Mouse (Mus musculus) MEL (cell line): Measurements from ENCODE around the gene Osgepl1. TPM values are rescaled to one million over a fixed set of nuclear protein-coding genes. Genes with fewer than 3 reads are reported as not detected.

Experiments used
- DNase-seq: peaks from one replicate; pipeline ENCODE4 v3.0.0; 2011; ENCODE audit warnings: low read depth, low spot score
- H3K27ac ChIP-seq: 2 replicates; pipeline ENCODE4 v1.5.1; 2012; ENCODE audit warnings: low read depth, mild to moderate bottlenecking, control low read depth, low read length, moderate library complexity; ENCODE audit not compliant: control insufficient read depth
- H3K27me3 ChIP-seq, 2 experiments: fragments of 150-350 bp in 1 of 2; sonication (generic) in 1 of 2; 2 replicates each; pipeline ENCODE4 v1.6.1; 2012; ENCODE audit warnings: low read length in 2 of 2, mild to moderate bottlenecking in 2 of 2, improper control_type of control experiment in 1 of 2, moderate library complexity in 1 of 2; ENCODE audit not compliant: insufficient read depth in 2 of 2, control insufficient read depth in 1 of 2
- H3K36me3 ChIP-seq, 2 experiments: 2 replicates each; pipeline ENCODE4 v1.6.1; 2012 to 2014; ENCODE audit warnings: low read length in 2 of 2, improper control_type of control experiment in 1 of 2, inconsistent platforms in 1 of 2, mild to moderate bottlenecking in 1 of 2; ENCODE audit not compliant: insufficient read depth in 2 of 2, control insufficient read depth in 1 of 2
- H3K4me1 ChIP-seq, 2 experiments: fragments of 150-350 bp in 1 of 2; sonication (generic) in 1 of 2; 2 replicates each; pipeline ENCODE4 v1.6.1; 2012; ENCODE audit warnings: low read length in 2 of 2, improper control_type of control experiment in 1 of 2, mild to moderate bottlenecking in 1 of 2; ENCODE audit not compliant: insufficient read depth in 2 of 2, control insufficient read depth in 1 of 2
- H3K4me3 ChIP-seq, 2 experiments: fragments of 150-350 bp in 1 of 2; sonication (generic) in 1 of 2; 2 replicates each; pipeline ENCODE4 v1.5.1; 2012; ENCODE audit warnings: low read depth in 2 of 2, low read length in 2 of 2, mild to moderate bottlenecking in 2 of 2, moderate library complexity in 2 of 2, control low read depth in 1 of 2, improper control_type of control experiment in 1 of 2; ENCODE audit not compliant: control insufficient read depth in 1 of 2, insufficient read depth in 1 of 2
- H3K79me2 ChIP-seq: 2 replicates; pipeline ENCODE4 v1.6.1; 2012; ENCODE audit warnings: mild to moderate bottlenecking, low read length, moderate library complexity; ENCODE audit not compliant: control insufficient read depth, poor library complexity, insufficient read depth
- H3K9ac ChIP-seq: 2 replicates; pipeline ENCODE4 v1.6.1; 2012; ENCODE audit warnings: low read depth, mild to moderate bottlenecking, control low read depth, low read length, moderate library complexity; ENCODE audit not compliant: control insufficient read depth, poor library complexity, severe bottlenecking
- H3K9me3 ChIP-seq: fragments of 150-350 bp; sonication (generic); replicated peaks from 2 replicates; pipeline ENCODE4 v1.6.1; 2012; ENCODE audit warnings: mild to moderate bottlenecking, low read length, improper control_type of control experiment, moderate library complexity; ENCODE audit not compliant: insufficient read depth
- BHLHE40 ChIP-seq: IDR thresholded peaks from 2 replicates; pipeline ENCODE4 v1.6.1; 2012; ENCODE audit warnings: low read depth, mild to moderate bottlenecking, inconsistent platforms, low read length, improper control_type of control experiment, borderline replicate concordance
- CHD1 ChIP-seq: IDR thresholded peaks from 2 replicates; pipeline ENCODE4 v1.6.1; 2012; ENCODE audit warnings: low read depth, mild to moderate bottlenecking, inconsistent platforms, low read length, improper control_type of control experiment
- CHD2 ChIP-seq: IDR thresholded peaks from 2 replicates; pipeline ENCODE4 v1.6.1; 2011; ENCODE audit warnings: low read length, improper control_type of control experiment
- CTCF ChIP-seq, 3 experiments: IDR thresholded peaks in 2 of 3; conservative IDR thresholded peaks in 1 of 3; 2 replicates each; pipeline ENCODE4 v1.5.1; 2011 to 2012; ENCODE audit warnings: low read length in 3 of 3, low read depth in 2 of 3, mild to moderate bottlenecking in 2 of 3, improper control_type of control experiment in 1 of 3, inconsistent platforms in 1 of 3, mixed read lengths in 1 of 3, moderate library complexity in 1 of 3; ENCODE audit not compliant: control insufficient read depth in 1 of 3, insufficient read depth in 1 of 3, poor library complexity in 1 of 3, severe bottlenecking in 1 of 3
- E2F4 ChIP-seq: IDR thresholded peaks from 2 replicates; pipeline ENCODE4 v1.6.1; 2011; ENCODE audit warnings: low read depth, low read length, improper control_type of control experiment, borderline replicate concordance
- ELF1 ChIP-seq: IDR thresholded peaks from 2 replicates; pipeline ENCODE4 v1.6.1; 2014; ENCODE audit warnings: low read depth, mild to moderate bottlenecking, inconsistent platforms, low read length, improper control_type of control experiment, moderate library complexity
- EP300 ChIP-seq, 2 experiments: IDR thresholded peaks; 2 replicates each; pipeline ENCODE4 v1.6.1; 2011; ENCODE audit warnings: improper control_type of control experiment in 2 of 2, low read length in 2 of 2, low read depth in 1 of 2, mild to moderate bottlenecking in 1 of 2
- ETS1 ChIP-seq: IDR thresholded peaks from 2 replicates; pipeline ENCODE4 v1.6.1; 2012; ENCODE audit warnings: low read depth, mild to moderate bottlenecking, inconsistent platforms, low read length, improper control_type of control experiment, moderate library complexity
- GABPA ChIP-seq: IDR thresholded peaks from 2 replicates; pipeline ENCODE4 v1.6.1; 2012; ENCODE audit warnings: low read depth, mild to moderate bottlenecking, inconsistent platforms, low read length, improper control_type of control experiment, moderate library complexity
- GATA1 ChIP-seq: IDR thresholded peaks from 2 replicates; pipeline ENCODE4 v1.6.1; 2011; ENCODE audit warnings: low read depth, low read length, improper control_type of control experiment
- JUND ChIP-seq: IDR thresholded peaks from 2 replicates; pipeline ENCODE4 v1.6.1; 2011; ENCODE audit warnings: low read depth, mild to moderate bottlenecking, improper control_type of control experiment, low read length
- KAT2A ChIP-seq: conservative IDR thresholded peaks from 2 replicates; pipeline ENCODE4 v1.6.1; 2012; ENCODE audit warnings: low read depth, low read length, improper control_type of control experiment, inconsistent platforms
- MAFK ChIP-seq: IDR thresholded peaks from 2 replicates; pipeline ENCODE4 v1.6.1; 2011; ENCODE audit warnings: low read depth, mild to moderate bottlenecking, low read length, improper control_type of control experiment, borderline replicate concordance
- MAX ChIP-seq: IDR thresholded peaks from 2 replicates; pipeline ENCODE4 v1.6.1; 2011; ENCODE audit warnings: low read length, improper control_type of control experiment
- MAZ ChIP-seq: IDR thresholded peaks from 2 replicates; pipeline ENCODE4 v1.6.1; 2012; ENCODE audit warnings: low read depth, mild to moderate bottlenecking, inconsistent platforms, low read length, improper control_type of control experiment
- MEF2A ChIP-seq: IDR thresholded peaks from 2 replicates; pipeline ENCODE4 v1.6.1; 2014; ENCODE audit warnings: low read depth, mild to moderate bottlenecking, inconsistent platforms, low read length, improper control_type of control experiment; ENCODE audit not compliant: poor library complexity, insufficient replicate concordance, severe bottlenecking; ENCODE audit errors: extremely low read depth
- MYB ChIP-seq: IDR thresholded peaks from 2 replicates; pipeline ENCODE4 v1.6.1; 2011; ENCODE audit warnings: mild to moderate bottlenecking, low read depth, low read length, improper control_type of control experiment
- MYC ChIP-seq: IDR thresholded peaks from 2 replicates; pipeline ENCODE4 v1.6.1; 2011; ENCODE audit warnings: low read depth, mild to moderate bottlenecking, low read length, improper control_type of control experiment, moderate library complexity
- NRF1 ChIP-seq: IDR thresholded peaks from 2 replicates; pipeline ENCODE4 v1.6.1; 2014; ENCODE audit warnings: low read depth, mild to moderate bottlenecking, inconsistent platforms, low read length, improper control_type of control experiment, moderate library complexity; ENCODE audit not compliant: poor library complexity, insufficient read depth, severe bottlenecking
- POLR2A ChIP-seq, 2 experiments: IDR thresholded peaks; 2 replicates each; pipeline ENCODE4 v1.6.1; 2011 to 2012; ENCODE audit warnings: low read length in 2 of 2, mild to moderate bottlenecking in 2 of 2, control low read depth in 1 of 2, improper control_type of control experiment in 1 of 2, low read depth in 1 of 2, moderate library complexity in 1 of 2; ENCODE audit not compliant: control insufficient read depth in 1 of 2, insufficient read depth in 1 of 2, poor library complexity in 1 of 2
- POLR2AphosphoS2 ChIP-seq: IDR thresholded peaks from 2 replicates; pipeline ENCODE4 v1.6.1; 2011; ENCODE audit warnings: low read length, improper control_type of control experiment
- POLR2AphosphoS5 ChIP-seq: IDR thresholded peaks from 2 replicates; pipeline ENCODE4 v1.6.1; 2012; ENCODE audit warnings: low read depth, borderline replicate concordance, mild to moderate bottlenecking, inconsistent platforms, low read length, moderate library complexity, mixed read lengths
- RAD21 ChIP-seq: IDR thresholded peaks from 2 replicates; pipeline ENCODE4 v1.6.1; 2011; ENCODE audit warnings: mild to moderate bottlenecking, low read depth, low read length, improper control_type of control experiment
- RCOR1 ChIP-seq: IDR thresholded peaks from 2 replicates; pipeline ENCODE4 v1.6.1; 2012; ENCODE audit warnings: low read depth, mild to moderate bottlenecking, inconsistent platforms, low read length, improper control_type of control experiment
- SIN3A ChIP-seq: IDR thresholded peaks from 2 replicates; pipeline ENCODE4 v1.6.1; 2012; ENCODE audit warnings: low read length, improper control_type of control experiment, inconsistent platforms
- SMC3 ChIP-seq: IDR thresholded peaks from 2 replicates; pipeline ENCODE4 v1.6.1; 2011; ENCODE audit warnings: low read depth, low read length, improper control_type of control experiment
- TBP ChIP-seq: IDR thresholded peaks from 2 replicates; pipeline ENCODE4 v1.8.0; 2011; ENCODE audit warnings: low read depth, low read length, improper control_type of control experiment
- TCF12 ChIP-seq: IDR thresholded peaks from 2 replicates; pipeline ENCODE4 v1.6.1; 2014; ENCODE audit warnings: low read depth, mild to moderate bottlenecking, inconsistent platforms, low read length, improper control_type of control experiment, moderate library complexity
- USF1 ChIP-seq: IDR thresholded peaks from 2 replicates; pipeline ENCODE4 v1.6.1; 2014; ENCODE audit warnings: low read depth, mild to moderate bottlenecking, inconsistent platforms, low read length, improper control_type of control experiment, moderate library complexity
- USF2 ChIP-seq, 2 experiments: IDR thresholded peaks; 2 replicates each; pipeline ENCODE4 v1.6.1; 2011 to 2012; ENCODE audit warnings: improper control_type of control experiment in 2 of 2, low read length in 2 of 2, borderline replicate concordance in 1 of 2, inconsistent platforms in 1 of 2, low read depth in 1 of 2, mild to moderate bottlenecking in 1 of 2; ENCODE audit not compliant: insufficient read depth in 1 of 2
- ZC3H11A ChIP-seq: IDR thresholded peaks from 2 replicates; pipeline ENCODE4 v1.6.1; 2012; ENCODE audit warnings: low read depth, mild to moderate bottlenecking, inconsistent platforms, low read length, improper control_type of control experiment
- ZKSCAN1 ChIP-seq: IDR thresholded peaks from 2 replicates; pipeline ENCODE4 v1.6.1; 2012; ENCODE audit warnings: low read depth, mild to moderate bottlenecking, inconsistent platforms, low read length, improper control_type of control experiment, moderate library complexity
- ZMIZ1 ChIP-seq: IDR thresholded peaks from 2 replicates; pipeline ENCODE4 v1.6.1; 2012; ENCODE audit warnings: low read depth, mild to moderate bottlenecking, inconsistent platforms, low read length, improper control_type of control experiment, moderate library complexity
- ZNF384 ChIP-seq: IDR thresholded peaks from 2 replicates; pipeline ENCODE4 v1.6.1; 2012; ENCODE audit warnings: low read depth, mild to moderate bottlenecking, inconsistent platforms, low read length, improper control_type of control experiment
- polyA plus RNA-seq, 2 experiments: library from polyadenylated mRNA; stranded (reverse) in 1 of 2; unstranded in 1 of 2; fragments of >175 nt in 1 of 2; fragments of >200 nt in 1 of 2; gene quantifications; 2 replicates each; pipeline versions ENCODE4 v1.2.1 to v1.2.4; 2012; ENCODE audit warnings: low replicate concordance in 2 of 2, low read depth in 1 of 2; ENCODE audit not compliant: insufficient read length in 2 of 2, insufficient read depth in 1 of 2, missing spikeins in 1 of 2
- total RNA-seq: library from RNA; depleted of rRNA; stranded (reverse); fragments of 300-350 nt; gene quantifications from 2 replicates; pipeline ENCODE4 v1.2.3, GENCODE M21; 2012; rRNA removed

The Osgepl1 gene
- total RNA-seq (14.1 and 16.0 TPM in 2 replicates), polyA plus RNA-seq (10 to 100 TPM in 1 of 2 experiments, not detected in 1; 14.5 TPM)

- DNase-seq = peak; percentile 92
- Histone ChIP-seq H3K79me2 (peaks cover 5% of the 10 kb centered on the region), H3K9me3 (no peaks in the 10 kb centered on the region), H3K36me3 (peaks cover 0 to 7% of the 10 kb centered on the region in 2 experiments; a peak in 2 of 4 replicates), H3K9ac (peak within 1 kb of the TSS; percentile 98), H3K4me3 (peak within 1 kb of the TSS; percentile 85 to 100), H3K4me1 (peaks cover 2 to 3% of the 10 kb centered on the region in 2 experiments; a peak in 3 of 4 replicates), H3K27ac (peak within 1 kb of the TSS; percentile 88), H3K27me3 (no peaks in the 10 kb centered on the region)
- TF ChIP-seq EP300 (IDR thresholded peaks at IDR 0.05; ENCODE audit: low read depth in 1 of 2, low read length in 2 of 2) (no peak), MAX (no peak), ZNF384 (no peak), NRF1 (peak; percentile 59; the same call in 1 of the 2 replicates), KAT2A (no peak), GATA1 (no peak), BHLHE40 (no peak), RAD21 (peak; percentile 8), MYB (no peak), MYC (no peak), TBP (peak; percentile 79; the same call in 1 of the 2 replicates), POLR2AphosphoS2 (peak; percentile 75; the same call in 1 of the 2 replicates), MAFK (no peak), GABPA (no peak), USF1 (no peak), CHD2 (no peak), POLR2A (IDR thresholded peaks at IDR 0.05; ENCODE audit: control insufficient read depth in 1 of 2, insufficient read depth in 1 of 2, low read depth in 1 of 2, low read length in 2 of 2, poor library complexity in 1 of 2) (peak; percentile 71 to 94), ELF1 (peak; percentile 27; the same call in 1 of the 2 replicates), ETS1 (0 out of 2 replicates have a peak, but pooled peaks have one; percentile 5), ZMIZ1 (no peak), SMC3 (no peak), TCF12 (peak; percentile 33; the same call in 1 of the 2 replicates), SIN3A (peak; percentile 59; the same call in 1 of the 2 replicates), MAZ (no peak), RCOR1 (no peak), CTCF (IDR thresholded peaks at IDR 0.05 in 2 of 3, conservative IDR thresholded peaks at IDR 0.05 in 1 of 3; ENCODE audit: control insufficient read depth in 1 of 3, insufficient read depth in 1 of 3, low read depth in 2 of 3, low read length in 3 of 3, poor library complexity in 1 of 3, severe bottlenecking in 1 of 3) (peak in 1 of 3 experiments; percentile 11; a peak in 1 of 6 replicates), MEF2A (no peak), ZKSCAN1 (no peak), JUND (no peak), CHD1 (no peak), USF2 (IDR thresholded peaks at IDR 0.05; ENCODE audit: borderline replicate concordance in 1 of 2, insufficient read depth in 1 of 2, low read depth in 1 of 2, low read length in 2 of 2) (no peak), ZC3H11A (no peak), E2F4 (no peak), POLR2AphosphoS5 (no peak)
Measured at GRCm38 (mm10) chr1:53312989-53313967, at the start of gene Osgepl1. Gene Osgepl1 (plus strand): TSS chr1:53313624.
